Mouse (Mus musculus) naive thymus-derived CD4-positive, alpha-beta T cell, adult 5 months (primary cell): ENCODE data around the gene Gif. TPM values are rescaled to one million over a fixed set of nuclear protein-coding genes. Genes with fewer than 3 reads are reported as not detected.

Experiments used
- polyA plus RNA-seq: library from polyadenylated mRNA; unstranded; fragments of 100-300 nt; shearing (Covaris generic); gene quantifications from one replicate; pipeline ENCODE4 v1.2.1, GENCODE M21; 2017

Gif gene
- polyA plus RNA-seq: not detected

DNA sequence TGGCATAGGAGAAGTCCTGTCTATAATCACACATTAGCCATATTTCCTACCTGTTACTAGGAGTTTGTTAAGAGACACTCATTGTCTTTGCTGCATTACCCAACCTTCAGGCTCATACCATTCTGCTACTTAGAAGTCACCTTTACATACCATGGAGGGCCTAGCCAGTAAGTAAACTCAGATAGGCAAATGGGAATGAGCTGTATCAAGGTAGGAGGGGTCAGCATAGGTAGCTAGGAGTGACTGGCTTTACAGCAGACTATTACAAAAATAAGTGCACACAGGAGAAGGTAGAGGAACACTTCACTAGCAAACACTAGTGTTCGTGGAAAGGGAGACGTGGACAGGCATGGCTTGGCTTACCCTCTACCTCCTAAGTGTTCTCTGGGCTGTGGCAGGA is at the start of gene Gif:
Gene Gif (plus strand): TSS at position 257 of the 400 bp plus-strand sequence.

DNA sequence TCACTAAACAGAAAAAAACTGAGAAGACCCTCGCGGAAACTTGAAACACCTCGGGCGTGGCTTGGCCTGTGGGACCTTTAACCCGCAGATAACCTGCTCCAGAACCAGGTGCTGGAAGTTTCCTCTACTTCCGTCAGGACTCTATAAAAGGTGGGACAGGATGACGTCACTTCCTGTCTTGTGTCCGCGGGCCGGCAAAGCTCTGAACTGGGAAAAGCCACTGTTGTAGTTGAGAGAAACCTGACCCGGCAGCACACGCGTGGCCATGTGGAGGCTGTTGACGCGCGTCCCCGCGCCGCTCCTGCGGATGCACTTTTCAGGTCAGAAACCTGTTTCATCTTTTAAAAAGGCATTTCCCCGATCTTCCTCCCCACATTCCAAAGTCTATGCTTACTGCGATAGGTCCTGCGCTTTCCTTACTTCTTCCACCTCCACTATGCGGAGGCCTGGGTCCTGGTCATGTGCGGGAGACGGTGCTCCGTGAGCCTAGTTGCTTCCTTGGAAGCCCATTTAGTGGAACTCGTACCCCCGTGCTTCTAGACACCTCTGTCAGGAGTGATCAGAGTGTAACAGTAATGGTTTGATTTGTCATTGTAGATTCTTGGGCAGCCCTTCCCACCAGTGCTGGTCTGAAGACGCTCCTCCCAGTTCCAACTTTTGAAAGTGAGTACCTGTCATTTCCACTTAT is 23.0 kb downstream of the Gif start, which contains the start of gene Mrpl16:
Gene Mrpl16 (plus strand): TSS at position 187 of the 688 bp plus-strand sequence.

Other genes starting within 250 kb of the Gif start
- gene Ms4a6b, start 231.0 kb upstream of the Gif start, polyA plus RNA-seq: 637 TPM
- 1.7 TPM for gene Ms4a4d, start 210.8 kb upstream of the Gif start, polyA plus RNA-seq
- 2.8 TPM for gene Ms4a6d, start 142.7 kb upstream of the Gif start, polyA plus RNA-seq
- gene Ms4a2, start 123.8 kb upstream of the Gif start, polyA plus RNA-seq: not detected
- not detected for gene Ms4a3, start 106.7 kb upstream of the Gif start, polyA plus RNA-seq
- not detected for gene Oosp2, start 87.0 kb upstream of the Gif start, polyA plus RNA-seq
- not detected for gene Oosp1, start 56.4 kb upstream of the Gif start, polyA plus RNA-seq
- gene Oosp3, start 50.5 kb upstream of the Gif start, polyA plus RNA-seq: not detected
- 39.2 TPM for gene Mrpl16, start 22.8 kb downstream of the Gif start, polyA plus RNA-seq
- 1.7 TPM for gene Stx3, start 71.8 kb downstream of the Gif start, polyA plus RNA-seq
- gene Olfr1417, start 91.7 kb downstream of the Gif start, polyA plus RNA-seq: not detected
- not detected for gene Olfr1418, start 113.5 kb downstream of the Gif start, polyA plus RNA-seq
- gene Olfr1419, start 127.6 kb downstream of the Gif start, polyA plus RNA-seq: not detected
- gene Olfr1420, start 139.0 kb downstream of the Gif start, polyA plus RNA-seq: not detected
- gene Patl1, start 164.8 kb downstream of the Gif start, polyA plus RNA-seq: 32.6 TPM
- gene Osbp, start 218.4 kb downstream of the Gif start, polyA plus RNA-seq: 57.5 TPM